Mouse (Mus musculus) spleen, adult 2 months (tissue): ENCODE data around the gene Prkd1. TPM values are rescaled to one million over a fixed set of nuclear protein-coding genes. Genes with fewer than 3 reads are reported as not detected.

Source experiments
- DNase-seq, 2 experiments: peaks; one replicate each; pipeline versions ENCODE4 v3.0.0 to v3.0.0-alpha.2; 2012 to 2021; ENCODE audit warnings: low spot score in 2 of 2, low read depth in 1 of 2
- H3K27ac ChIP-seq: fragments of 200-500 bp; 2 replicates; pipeline ENCODE4 v1.5.1; 2012; ENCODE audit warnings: low read length, inconsistent platforms; ENCODE audit not compliant: insufficient read depth
- H3K27me3 ChIP-seq: fragments of 200-500 bp; 2 replicates; pipeline ENCODE4 v1.6.1; 2012; ENCODE audit warnings: mild to moderate bottlenecking, moderate library complexity, low read length, inconsistent platforms; ENCODE audit not compliant: control insufficient read depth, insufficient read depth
- H3K36me3 ChIP-seq: fragments of 200-500 bp; 2 replicates; pipeline ENCODE4 v1.6.1; 2012; ENCODE audit warnings: mild to moderate bottlenecking, low read length, inconsistent platforms; ENCODE audit not compliant: control insufficient read depth, insufficient read depth
- H3K4me1 ChIP-seq: fragments of 200-500 bp; 2 replicates; pipeline ENCODE4 v1.6.1; 2011; ENCODE audit warnings: inconsistent platforms; ENCODE audit not compliant: control insufficient read depth, insufficient read depth, insufficient read length
- H3K4me3 ChIP-seq: fragments of 200-500 bp; 2 replicates; pipeline ENCODE4 v1.5.1; 2011; ENCODE audit warnings: mild to moderate bottlenecking, inconsistent platforms; ENCODE audit not compliant: insufficient read depth, insufficient read length; ENCODE audit errors: extremely low read depth
- CTCF ChIP-seq: fragments of 200-500 bp; IDR thresholded peaks from 2 replicates; pipeline ENCODE4 v1.5.1; 2011; ENCODE audit warnings: mild to moderate bottlenecking, inconsistent platforms; ENCODE audit not compliant: insufficient read depth, insufficient read length, insufficient replicate concordance; ENCODE audit errors: extremely low read depth
- POLR2A ChIP-seq: fragments of 200-500 bp; IDR thresholded peaks from 2 replicates; pipeline ENCODE4 v1.6.1; 2011; ENCODE audit warnings: low read depth, low read length, inconsistent platforms
- WGBS: fragments of 180-500 bp; shearing (Covaris S2); methylation state at CpG from one replicate; pipeline ENCODE4 v1.1.7; 2018; 5-methylcytosine and 5-hydroxymethylcytosine counted together
- polyA plus RNA-seq: library from polyadenylated mRNA; depleted of rRNA; stranded (reverse); fragments of >200 nt; gene quantifications from 2 replicates; pipeline ENCODE4 v1.2.3, GENCODE M21; 2012

The Prkd1 gene
- polyA plus RNA-seq, 1 experiment = 0.81 TPM

GRCm38 (mm10) chr12:50508762-50509161, 140.1 kb downstream of the Prkd1 start:
- Histone ChIP-seq H3K4me3 (no peak overlapping the region), H3K27ac (no peak overlapping the region), H3K4me1 (no peaks in the 10 kb centered on the region), H3K27me3 (no peaks in the 10 kb centered on the region), H3K36me3 (no peaks in the 10 kb centered on the region)
- no peak for DNase-seq
- 70% methylated on average over 2 of the region's 2 CpGs for whole genome bisulfite sequencing
- no peak for TF ChIP-seq CTCF
- no peak for TF ChIP-seq POLR2A

GRCm38 (mm10) chr12:50499796-50500504, 148.9 kb downstream of the Prkd1 start:
- Histone ChIP-seq H3K27ac (no peak overlapping the region), H3K27me3 (no peaks in the 10 kb centered on the region), H3K4me1 (no peaks in the 10 kb centered on the region), H3K36me3 (no peaks in the 10 kb centered on the region), H3K4me3 (no peak overlapping the region)
- DNase-seq = no peak
- WGBS = 82% methylated on average over 3 of the region's 3 CpGs
- TF ChIP-seq CTCF = no peak
- TF ChIP-seq POLR2A = no peak

- Histone ChIP-seq H3K4me3 (no peak overlapping the region), H3K4me1 (no peaks in the 10 kb centered on the region), H3K27ac (no peak overlapping the region), H3K36me3 (no peaks in the 10 kb centered on the region), H3K27me3 (no peaks in the 10 kb centered on the region)
- TF ChIP-seq CTCF (no peak), POLR2A (no peak)
- DNase-seq = no peak
- 82% methylated on average over 3 of the region's 3 CpGs for WGBS
Observed at GRCm38 (mm10) chr12:50496006-50496405, 152.9 kb downstream of the Prkd1 start.

GRCm38 (mm10) chr12:50479784-50480183, 169.1 kb downstream of the Prkd1 start:
- TF ChIP-seq POLR2A (no peak), CTCF (no peak)
- Histone ChIP-seq H3K4me1 (no peaks in the 10 kb centered on the region), H3K36me3 (no peaks in the 10 kb centered on the region), H3K4me3 (no peak overlapping the region), H3K27ac (no peak overlapping the region), H3K27me3 (no peaks in the 10 kb centered on the region)
- no peak for DNase-seq
- 83% methylated on average over 7 of the region's 7 CpGs for WGBS

- no peaks in the 10 kb centered on the region for H3K36me3 ChIP-seq
- H3K4me1 ChIP-seq = no peaks in the 10 kb centered on the region
- 95% methylated on average over 3 of the region's 3 CpGs for WGBS
- no peaks in the 10 kb centered on the region for H3K27me3 ChIP-seq
- H3K4me3 ChIP-seq = no peak overlapping the region
- TF ChIP-seq POLR2A (no peak), CTCF (no peak)
- no peak for DNase-seq
- no peak overlapping the region for H3K27ac ChIP-seq
Observed at GRCm38 (mm10) chr12:50457151-50457550, 191.7 kb downstream of the Prkd1 start.

- no peaks in the 10 kb centered on the region for H3K36me3 ChIP-seq
- H3K4me3 ChIP-seq = no peak overlapping the region
- H3K4me1 ChIP-seq = no peaks in the 10 kb centered on the region
- 91% methylated on average over 3 of the region's 3 CpGs for WGBS
- TF ChIP-seq CTCF (no peak), POLR2A (no peak)
- no peak for DNase-seq
- no peak overlapping the region for H3K27ac ChIP-seq
- no peaks in the 10 kb centered on the region for H3K27me3 ChIP-seq
Observed at GRCm38 (mm10) chr12:50451761-50452160, 197.1 kb downstream of the Prkd1 start.

- WGBS = 83% methylated on average over 6 of the region's 6 CpGs
- H3K36me3 ChIP-seq = no peaks in the 10 kb centered on the region
- DNase-seq = no peak
- H3K27ac ChIP-seq = no peak overlapping the region
- H3K4me3 ChIP-seq = no peak overlapping the region
- H3K4me1 ChIP-seq = no peaks in the 10 kb centered on the region
- no peak for TF ChIP-seq POLR2A
- no peak for TF ChIP-seq CTCF
- H3K27me3 ChIP-seq = no peaks in the 10 kb centered on the region
Observed at GRCm38 (mm10) chr12:50436660-50437059, 212.2 kb downstream of the Prkd1 start.
